ENCODE assay signal across 11 mouse cellular contexts in the genomic region with DNA sequence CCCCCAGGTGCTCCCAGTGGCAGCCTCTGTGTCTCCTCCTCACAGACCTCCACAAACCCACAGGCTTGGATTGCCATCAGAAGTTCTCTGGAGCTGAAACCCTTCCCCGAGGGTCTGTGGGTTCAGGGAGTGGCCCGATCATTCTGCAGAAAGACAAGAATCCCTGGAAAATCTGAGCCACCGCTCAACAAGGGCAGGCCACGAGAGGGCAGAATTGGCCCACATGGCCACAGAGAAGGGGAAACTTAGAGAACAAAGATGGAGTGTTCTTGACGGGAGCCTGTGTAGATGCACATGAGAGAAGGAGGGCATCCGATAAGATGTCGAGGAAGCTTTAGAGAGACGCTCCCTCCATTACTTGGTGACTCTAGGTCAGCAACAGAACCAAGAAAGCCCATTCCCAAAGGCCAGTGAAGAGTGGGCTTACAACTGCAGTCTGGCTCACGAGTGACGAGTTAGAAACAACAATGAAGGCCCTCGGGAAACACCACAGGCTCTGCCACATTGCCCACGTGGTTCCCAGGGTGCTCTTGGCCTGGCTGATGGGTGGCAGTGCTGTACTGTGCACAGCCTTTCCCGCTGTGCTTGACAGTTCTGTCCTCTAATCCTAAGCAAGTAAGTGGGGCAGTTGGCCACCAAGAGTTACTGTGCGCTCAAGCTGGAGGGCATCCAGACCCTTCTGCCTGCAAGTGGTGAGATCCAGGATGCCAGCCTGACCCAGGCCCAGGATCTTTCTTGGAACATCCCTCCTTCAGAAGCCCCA. TPM values are rescaled to one million over a fixed set of nuclear protein-coding genes. Genes with fewer than 3 reads are reported as not detected.
A peak's percentile ranks its signal among the peaks of the same experiment; 100 is the strongest.
DNase-seq lines count a peak whose midpoint lies in the region; ATAC-seq and TF ChIP-seq lines count a peak whose summit lies in the region.
"Had no signal": no experiment of that assay in that cellular context is flagged by ENCODE, and none has a peak within 500 bp of the region (broad histone marks: within the 10 kb centered on the region; RNA-seq: fewer than 3 reads in every experiment).

No protein-coding gene starts in this region.

- ATAC-seq in liver, embryonic 14.5 days (ENCODE audit: insufficient read depth), result no peak
- no peak for ATAC-seq in liver, embryonic 11.5 days (replicated peaks; ENCODE audit: low FRiP score)
- ATAC-seq in erythroid progenitor cell, adult 5-6 weeks (replicated peaks; ENCODE audit: low FRiP score, poor library complexity, severe bottlenecking), result no peak

- H3K27me3 ChIP-seq in cerebellum, adult 2 months (ENCODE audit: control insufficient read depth, insufficient read depth, low read length), result no peaks in the 10 kb centered on the region
- H3K27me3 ChIP-seq in liver, embryonic 14.5 days (ENCODE audit: control insufficient read depth, insufficient read depth, low read length), result no peaks in the 10 kb centered on the region
- no peaks in the 10 kb centered on the region for H3K27me3 ChIP-seq in liver, embryonic 11.5 days (replicated peaks; ENCODE audit: control insufficient read depth, insufficient read depth, low read length)
- H3K27me3 ChIP-seq: lung, embryonic 15.5 days had no signal

- peak; percentile 65 for TF ChIP-seq CTCF in cerebellum, adult 2 months (IDR thresholded peaks at IDR 0.05; ENCODE audit: borderline replicate concordance, insufficient read depth, low read depth, low read length)
- peak; percentile 41; the same call in 1 of the 2 replicates for TF ChIP-seq CTCF in liver, embryonic 14.5 days (IDR thresholded peaks at IDR 0.05; ENCODE audit: low read depth)

- no peaks in the 10 kb centered on the region for H3K36me3 ChIP-seq in liver, embryonic 14.5 days (replicated peaks; ENCODE audit: control insufficient read depth, insufficient read depth, low read depth)
- H3K36me3 ChIP-seq in liver, embryonic 11.5 days (ENCODE audit: control insufficient read depth, insufficient read depth, low read length), result no peaks in the 10 kb centered on the region
- H3K36me3 ChIP-seq: G1E; lung, embryonic 15.5 days had no signal

- H3K4me2 ChIP-seq in liver, embryonic 14.5 days (ENCODE audit: low read depth), result no peak overlapping the region
- H3K4me2 ChIP-seq in liver, embryonic 11.5 days, result no peak overlapping the region
- H3K4me2 ChIP-seq: lung, embryonic 15.5 days had no signal

- DNase-seq in cerebellum, adult 2 months, result peak; percentile 33 to 41
- no peak for DNase-seq in cerebellum, adult 9-10 months
- DNase-seq in liver, embryonic 14.5 days (ENCODE audit: low read depth in 3 of 3, low spot score in 3 of 3), result no peak
- no peak for DNase-seq in liver, embryonic 11.5 days (ENCODE audit: low spot score)
- peak; percentile 48 for DNase-seq in embryo, embryonic 10 days (ENCODE audit: low spot score)
- DNase-seq in left cerebral cortex, postnatal 36 days (ENCODE audit: low spot score in 2 of 2), result peak; percentile 26 to 38
- peak; percentile 4 for DNase-seq in testis, postnatal 14 days (ENCODE audit: low spot score)

- H3K27ac ChIP-seq in cerebellum, adult 2 months (ENCODE audit: insufficient read depth, low read length), result no peak overlapping the region
- no peak overlapping the region for H3K27ac ChIP-seq in liver, embryonic 14.5 days
- H3K27ac ChIP-seq in liver, embryonic 11.5 days (ENCODE audit: low read depth, low read length), result no peak overlapping the region
- H3K27ac ChIP-seq: lung, embryonic 15.5 days had no signal

- intact Hi-C loops in left cerebral cortex, postnatal 36 days (cut with DNase I), result loop anchor here (5.0 kb wide), 5 partner anchors 93 to 748 kb away; no protein-coding TSS in a partner anchor

- no peak for TF ChIP-seq EP300 in liver, embryonic 14.5 days (IDR thresholded peaks at IDR 0.05; ENCODE audit: low read depth)

- no peak overlapping the region for H3K4me3 ChIP-seq in cerebellum, adult 2 months (replicated peaks; ENCODE audit: insufficient read depth, low read depth, low read length)
- no peak overlapping the region for H3K4me3 ChIP-seq in liver, embryonic 14.5 days (ENCODE audit: insufficient read depth in 1 of 2, low read depth in 2 of 2, low read length in 2 of 2)
- H3K4me3 ChIP-seq in liver, embryonic 11.5 days (ENCODE audit: low read depth, low read length), result no peak overlapping the region
- H3K4me3 ChIP-seq: lung, embryonic 15.5 days had no signal

- no peaks in the 10 kb centered on the region for H3K4me1 ChIP-seq in cerebellum, adult 2 months (ENCODE audit: control insufficient read depth, insufficient read depth, low read length)
- peaks cover 0 to 11% of the 10 kb centered on the region in 2 experiments; a peak in 2 of 4 replicates for H3K4me1 ChIP-seq in liver, embryonic 14.5 days (replicated peaks; ENCODE audit: control insufficient read depth in 2 of 2, insufficient read depth in 2 of 2, low read length in 1 of 2)
- no peaks in the 10 kb centered on the region; the same call in none of the 2 replicates for H3K4me1 ChIP-seq in liver, embryonic 11.5 days (replicated peaks; ENCODE audit: control insufficient read depth, insufficient read depth, low read length)

- H3K9me3 ChIP-seq in liver, embryonic 14.5 days (ENCODE audit: control insufficient read depth, low read length), result no peaks in the 10 kb centered on the region
- no peaks in the 10 kb centered on the region for H3K9me3 ChIP-seq in liver, embryonic 11.5 days (ENCODE audit: control insufficient read depth, low read length)
- H3K9me3 ChIP-seq: lung, embryonic 15.5 days had no signal

- 26% methylated on average over 14 of the region's 14 CpGs for WGBS in cerebellum, adult 2 months
- 64% methylated on average over 14 of the region's 14 CpGs for WGBS in liver, embryonic 14.5 days (ENCODE audit: insufficient replicate concordance)
- WGBS in liver, embryonic 11.5 days, result 72% methylated on average over 14 of the region's 14 CpGs

- no peak overlapping the region for H3K9ac ChIP-seq in liver, embryonic 14.5 days (replicated peaks)
- H3K9ac ChIP-seq in liver, embryonic 11.5 days (ENCODE audit: low read depth, low read length), result no peak overlapping the region
- H3K9ac ChIP-seq: lung, embryonic 15.5 days had no signal

- no peak for TF ChIP-seq POLR2A in cerebellum, adult 2 months (IDR thresholded peaks at IDR 0.05; ENCODE audit: borderline replicate concordance, insufficient read depth, low read length)

RNA-seq across cellular contexts. Expression of a gene that starts 7.2 kb away (rescaled TPM):
- not detected in 2 replicates for polyA plus RNA-seq in cerebellum, adult 2 months (2012; rRNA removed)
- not detected in 2 replicates for polyA plus RNA-seq in liver, embryonic 14.5 days (2012; rRNA removed)
- not detected in 2 replicates for polyA plus RNA-seq in liver, embryonic 14.5 days (2014; fragmentation: Nextera tagmentation; extraction: Ambion mirVana)
- polyA plus RNA-seq in liver, embryonic 11.5 days (2014; fragmentation: Nextera tagmentation; extraction: Ambion mirVana), result not detected in 2 replicates
- not detected for total RNA-seq in left cerebral cortex, postnatal 36 days (2021)
- total RNA-seq in erythroid progenitor cell, adult 5-6 weeks (2015; ENCODE audit: low replicate concordance), result not detected in 2 replicates
- not detected in 2 replicates for total RNA-seq in erythroid progenitor cell, adult 5-6 weeks (2017; ENCODE audit: low replicate concordance)
- total RNA-seq: G1E had no signal
- polyA plus RNA-seq: G1E; lung, embryonic 15.5 days; stomach, embryonic 16.5 days had no signal

RNA-seq across cellular contexts. Expression of a gene that starts 37.8 kb away (rescaled TPM):
- 0.22 TPM in 1 of 2 replicates, not detected in the other for polyA plus RNA-seq in cerebellum, adult 2 months (2012; rRNA removed)
- not detected in 2 replicates for polyA plus RNA-seq in liver, embryonic 14.5 days (2012; rRNA removed)
- polyA plus RNA-seq in liver, embryonic 14.5 days (2014; fragmentation: Nextera tagmentation; extraction: Ambion mirVana), result not detected in 2 replicates
- not detected in 2 replicates for polyA plus RNA-seq in liver, embryonic 11.5 days (2014; fragmentation: Nextera tagmentation; extraction: Ambion mirVana)
- not detected for total RNA-seq in left cerebral cortex, postnatal 36 days (2021)
- total RNA-seq in erythroid progenitor cell, adult 5-6 weeks (2015; ENCODE audit: low replicate concordance), result not detected in 2 replicates
- total RNA-seq in erythroid progenitor cell, adult 5-6 weeks (2017; ENCODE audit: low replicate concordance), result not detected in 2 replicates
- total RNA-seq: G1E had no signal
- polyA plus RNA-seq: G1E; lung, embryonic 15.5 days had no signal

RNA-seq across cellular contexts. Expression of a gene that starts 53.0 kb away (rescaled TPM):
- polyA plus RNA-seq in cerebellum, adult 2 months (2012; rRNA removed), result 42.5 and 47.1 TPM in 2 replicates
- 1.3 and 1.9 TPM in 2 replicates for polyA plus RNA-seq in liver, embryonic 14.5 days (2012; rRNA removed)
- 1.2 TPM in 2 replicates for polyA plus RNA-seq in liver, embryonic 14.5 days (2014; fragmentation: Nextera tagmentation; extraction: Ambion mirVana)
- 5.2 and 6.5 TPM in 2 replicates for polyA plus RNA-seq in liver, embryonic 11.5 days (2014; fragmentation: Nextera tagmentation; extraction: Ambion mirVana)
- total RNA-seq in left cerebral cortex, postnatal 36 days (2021), result 10 to 100 TPM; 36.3 to 45.0 TPM
- total RNA-seq in erythroid progenitor cell, adult 5-6 weeks (2015; ENCODE audit: low replicate concordance), result 4.7 and 10.9 TPM in 2 replicates
- 2.9 and 4.0 TPM in 2 replicates for total RNA-seq in erythroid progenitor cell, adult 5-6 weeks (2017; ENCODE audit: low replicate concordance)

Comparison
In these comparisons a context has a peak if more than half of its experiments do, and no peak if none do; other contexts are left out.
1. DNase-seq: peak in cerebellum, adult 2 months (2 of 2), embryo, embryonic 10 days (single experiment), left cerebral cortex, postnatal 36 days (2 of 2) and testis, postnatal 14 days (single experiment); none in cerebellum, adult 9-10 months (single experiment), liver, embryonic 14.5 days (0 of 3) and liver, embryonic 11.5 days (single experiment).